Mouse (Mus musculus) ES-Bruce4 (cell line): ENCODE results near the gene Eef1akmt3.

ENCODE experiments used
- CTCF ChIP-seq: IDR thresholded peaks from one replicate; pipeline ENCODE4 v1.8.1; 2011; ENCODE audit warnings: low read depth, low read length
- EP300 ChIP-seq: IDR thresholded peaks from 2 replicates; pipeline ENCODE4 v1.6.1; 2011; ENCODE audit warnings: low read depth, low read length; ENCODE audit not compliant: insufficient read depth

DNA sequence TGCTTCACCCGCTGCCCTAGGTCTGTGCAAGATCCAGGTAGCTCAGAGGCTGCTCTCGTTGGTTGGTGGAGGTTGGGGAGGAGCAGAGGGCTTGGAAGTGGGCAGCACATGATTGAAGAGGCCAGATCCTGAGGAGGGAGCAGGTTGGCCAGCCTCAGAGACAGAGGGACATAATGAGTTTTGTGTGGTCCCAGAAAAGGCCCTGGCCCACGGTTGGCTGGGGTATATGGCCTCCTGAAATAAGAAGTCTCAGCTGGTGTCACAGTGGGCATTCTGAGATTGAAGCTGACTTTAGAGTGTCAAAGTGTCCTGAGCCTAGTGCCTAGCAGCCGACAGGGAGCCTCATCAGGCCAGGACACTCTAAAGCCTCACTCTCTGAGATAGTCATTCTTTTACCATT is 56.2 kb downstream of the Eef1akmt3 start:
- TF ChIP-seq CTCF (no peak), EP300 (no peak)
